Mouse (Mus musculus): ENCODE measurements around the gene C1qc. TPM values are rescaled to one million over a fixed set of nuclear protein-coding genes. Genes with fewer than 3 reads are reported as not detected.

The C1qc gene
- polyA plus RNA-seq, 1 experiment from 2014 or later, result 37.5 TPM

GRCm38 (mm10) chr4:136893691-136894543 lies 1.1 kb upstream of the C1qc start:
- 5% methylated on average over 9 of the region's 9 CpGs for WGBS
- ATAC-seq (ENCODE audit: insufficient read depth, low FRiP score, low read depth), result no peak
- Histone ChIP-seq H3K4me1 (peaks cover 19% of the 10 kb centered on the region; the same call in 1 of the 2 replicates), H3K4me3 (replicated peaks) (no peak overlapping the region), H3K27ac (no peak overlapping the region), H3K36me3 (no peaks in the 10 kb centered on the region), H3K4me2 (no peak overlapping the region), H3K9ac (no peak overlapping the region), H3K9me3 (no peaks in the 10 kb centered on the region), H3K27me3 (replicated peaks) (peaks cover 13% of the 10 kb centered on the region)

GRCm38 (mm10) chr4:136892371-136892770 lies 494 bp downstream of the C1qc start:
- Histone ChIP-seq H3K4me3 (replicated peaks) (no peak overlapping the region), H3K9ac (no peak overlapping the region), H3K4me1 (0 out of 2 replicates have a peak, but pooled peaks cover 5% of the 10 kb centered on the region), H3K4me2 (no peak overlapping the region), H3K36me3 (no peaks in the 10 kb centered on the region), H3K27ac (no peak overlapping the region), H3K9me3 (no peaks in the 10 kb centered on the region), H3K27me3 (replicated peaks) (peaks cover 13% of the 10 kb centered on the region)
- 53% methylated on average over 7 of the region's 7 CpGs for WGBS
- no peak for ATAC-seq (ENCODE audit: insufficient read depth, low FRiP score, low read depth)

- 86% methylated on average over 4 of the region's 4 CpGs for WGBS
- Histone ChIP-seq H3K36me3 (no peaks in the 10 kb centered on the region), H3K27ac (no peak overlapping the region), H3K4me1 (0 out of 2 replicates have a peak, but pooled peaks cover 4% of the 10 kb centered on the region), H3K9me3 (no peaks in the 10 kb centered on the region), H3K9ac (no peak overlapping the region), H3K4me2 (no peak overlapping the region), H3K4me3 (replicated peaks) (no peak overlapping the region), H3K27me3 (replicated peaks) (peaks cover 6% of the 10 kb centered on the region)
- no peak for ATAC-seq (ENCODE audit: insufficient read depth, low FRiP score, low read depth)
Measured at GRCm38 (mm10) chr4:136891115-136891514, 1.8 kb downstream of the C1qc start.

GRCm38 (mm10) chr4:136889981-136890380 lies 2.9 kb downstream of the C1qc start:
- no peaks in the 10 kb centered on the region for H3K27me3 ChIP-seq (replicated peaks)
- H3K9me3 ChIP-seq, result no peaks in the 10 kb centered on the region
- H3K27ac ChIP-seq, result no peak overlapping the region
- no peak overlapping the region for H3K9ac ChIP-seq
- 82% methylated on average over 15 of the region's 15 CpGs for WGBS
- H3K4me1 ChIP-seq, result no peaks in the 10 kb centered on the region
- no peak overlapping the region for H3K4me3 ChIP-seq (replicated peaks)
- no peaks in the 10 kb centered on the region for H3K36me3 ChIP-seq
- no peak for ATAC-seq (ENCODE audit: insufficient read depth, low FRiP score, low read depth)
- H3K4me2 ChIP-seq, result no peak overlapping the region

- Histone ChIP-seq H3K9ac (no peak overlapping the region), H3K4me1 (no peaks in the 10 kb centered on the region), H3K36me3 (no peaks in the 10 kb centered on the region), H3K27me3 (replicated peaks) (no peaks in the 10 kb centered on the region), H3K9me3 (no peaks in the 10 kb centered on the region), H3K4me2 (no peak overlapping the region), H3K4me3 (replicated peaks) (no peak overlapping the region), H3K27ac (no peak overlapping the region)
- no peak for ATAC-seq (ENCODE audit: insufficient read depth, low FRiP score, low read depth)
- 50% methylated on average over 5 of the region's 5 CpGs for WGBS
Measured at GRCm38 (mm10) chr4:136887714-136888113, 5.2 kb downstream of the C1qc start.

GRCm38 (mm10) chr4:136886101-136886500 lies 6.8 kb downstream of the C1qc start, which contains the start of gene C1qb:
TSS of gene C1qb (minus strand) at chr4:136886187.
- Histone ChIP-seq H3K4me2 (no peak within 1 kb of the TSS), H3K27ac (no peak within 1 kb of the TSS), H3K27me3 (replicated peaks) (no peaks in the 10 kb centered on the region), H3K9me3 (no peaks in the 10 kb centered on the region), H3K4me3 (replicated peaks) (no peak within 1 kb of the TSS), H3K9ac (no peak within 1 kb of the TSS), H3K36me3 (no peaks in the 10 kb centered on the region), H3K4me1 (no peaks in the 10 kb centered on the region)
- ATAC-seq (ENCODE audit: insufficient read depth, low FRiP score, low read depth), result no peak
- 61% methylated on average over 7 of the region's 7 CpGs for WGBS

- no peak overlapping the region for H3K9ac ChIP-seq
- no peaks in the 10 kb centered on the region for H3K27me3 ChIP-seq (replicated peaks)
- WGBS, result 32% methylated on average over 5 of the region's 5 CpGs
Measured at GRCm38 (mm10) chr4:136878601-136879000, 14.3 kb downstream of the C1qc start.

GRCm38 (mm10) chr4:136878171-136878570 lies 14.7 kb downstream of the C1qc start:
- H3K4me1 ChIP-seq, result no peaks in the 10 kb centered on the region
- no peak for ATAC-seq (ENCODE audit: insufficient read depth, low FRiP score, low read depth)
- no peak overlapping the region for H3K9ac ChIP-seq

More at GRCm38 (mm10) chr4:136878601-136879000, 14.3 kb downstream of the C1qc start:
- no peak for ATAC-seq (ENCODE audit: insufficient read depth, low FRiP score, low read depth)
- Histone ChIP-seq H3K4me3 (replicated peaks) (no peak overlapping the region), H3K36me3 (no peaks in the 10 kb centered on the region), H3K9me3 (no peaks in the 10 kb centered on the region), H3K27ac (no peak overlapping the region), H3K4me1 (no peaks in the 10 kb centered on the region), H3K4me2 (no peak overlapping the region)

GRCm38 (mm10) chr4:136876971-136877370 lies 15.9 kb downstream of the C1qc start:
- 19% methylated on average over 7 of the region's 7 CpGs for WGBS
- Histone ChIP-seq H3K9ac (no peak overlapping the region), H3K4me2 (no peak overlapping the region), H3K9me3 (no peaks in the 10 kb centered on the region), H3K4me3 (replicated peaks) (no peak overlapping the region), H3K4me1 (no peaks in the 10 kb centered on the region), H3K36me3 (no peaks in the 10 kb centered on the region), H3K27ac (no peak overlapping the region), H3K27me3 (replicated peaks) (no peaks in the 10 kb centered on the region)
- no peak for ATAC-seq (ENCODE audit: insufficient read depth, low FRiP score, low read depth)

More at GRCm38 (mm10) chr4:136878171-136878570, 14.7 kb downstream of the C1qc start:
- WGBS, result 47% methylated on average over 8 of the region's 8 CpGs
- Histone ChIP-seq H3K27ac (no peak overlapping the region), H3K27me3 (replicated peaks) (no peaks in the 10 kb centered on the region), H3K4me2 (no peak overlapping the region), H3K9me3 (no peaks in the 10 kb centered on the region), H3K36me3 (no peaks in the 10 kb centered on the region), H3K4me3 (replicated peaks) (no peak overlapping the region)

GRCm38 (mm10) chr4:136875012-136875411 lies 17.9 kb downstream of the C1qc start:
- no peak overlapping the region for H3K4me3 ChIP-seq (replicated peaks)
- no peaks in the 10 kb centered on the region for H3K4me1 ChIP-seq
- H3K9me3 ChIP-seq, result no peaks in the 10 kb centered on the region
- WGBS, result 80% methylated on average over 14 of the region's 14 CpGs
- no peaks in the 10 kb centered on the region for H3K36me3 ChIP-seq
- ATAC-seq (ENCODE audit: insufficient read depth, low FRiP score, low read depth), result no peak
- no peak overlapping the region for H3K27ac ChIP-seq
- H3K9ac ChIP-seq, result no peak overlapping the region
- no peak overlapping the region for H3K4me2 ChIP-seq
- H3K27me3 ChIP-seq (replicated peaks), result no peaks in the 10 kb centered on the region

GRCm38 (mm10) chr4:136868371-136868770 lies 24.5 kb downstream of the C1qc start:
- Histone ChIP-seq H3K4me2 (0 out of 2 replicates have a peak overlapping the region, but pooled peaks have one; percentile 25), H3K9ac (no peak overlapping the region), H3K4me3 (replicated peaks) (no peak overlapping the region), H3K27ac (no peak overlapping the region), H3K9me3 (no peaks in the 10 kb centered on the region), H3K4me1 (peaks cover 3% of the 10 kb centered on the region; the same call in 1 of the 2 replicates), H3K36me3 (no peaks in the 10 kb centered on the region), H3K27me3 (replicated peaks) (no peaks in the 10 kb centered on the region)
- peak; percentile 71 for ATAC-seq (ENCODE audit: insufficient read depth, low FRiP score, low read depth)
- WGBS, result 53% methylated on average over 6 of the region's 6 CpGs

- WGBS, result 8% methylated on average over 12 of the region's 12 CpGs
- Histone ChIP-seq H3K4me1 (peaks cover 3% of the 10 kb centered on the region; the same call in 1 of the 2 replicates), H3K9me3 (no peaks in the 10 kb centered on the region), H3K36me3 (no peaks in the 10 kb centered on the region), H3K27me3 (replicated peaks) (no peaks in the 10 kb centered on the region), H3K4me2 (peak overlapping the region; percentile 25), H3K9ac (no peak overlapping the region), H3K27ac (no peak overlapping the region), H3K4me3 (replicated peaks) (no peak overlapping the region)
- ATAC-seq (ENCODE audit: insufficient read depth, low FRiP score, low read depth), result peak; percentile 61; the same call in 1 of the 2 replicates
Measured at GRCm38 (mm10) chr4:136867690-136868345, 25.0 kb downstream of the C1qc start.
